Mouse (Mus musculus) heart, postnatal 0 days (tissue): ENCODE measurements at regions not wholly inside any gene's neighbourhood (a gene's known extent, or its start where the extent isn't known, plus 50 kb on each side); places are given as distances from the start of the nearest gene placed in this dataset.

Experiments used
- ATAC-seq: fragments of 200-750 bp; cut with Nextera tagmentation; 2 replicates; pipeline ENCODE4 v1.8.0; 2017; ENCODE audit warnings: low read depth, moderate number of reproducible peaks, moderate library complexity; ENCODE audit not compliant: insufficient read depth
- DNase-seq: peaks from one replicate; pipeline ENCODE4 v3.0.0-alpha.2; 2016; ENCODE audit warnings: low spot score
- H3K27ac ChIP-seq: fragments of 300-500 bp; sonication (generic); 2 replicates; pipeline ENCODE4 v1.5.1; 2014; ENCODE audit warnings: low read depth, mild to moderate bottlenecking
- H3K27me3 ChIP-seq: fragments of 300-500 bp; sonication (generic); 2 replicates; pipeline ENCODE4 v1.6.1; 2014; ENCODE audit warnings: low read length, mixed read lengths; ENCODE audit not compliant: control insufficient read depth, insufficient read depth
- H3K36me3 ChIP-seq: fragments of 300-500 bp; sonication (generic); replicated peaks from 2 replicates; pipeline ENCODE4 v1.6.1; 2014; ENCODE audit warnings: low read length, mixed read lengths; ENCODE audit not compliant: control insufficient read depth, insufficient read depth
- H3K4me1 ChIP-seq: fragments of 300-500 bp; sonication (generic); 2 replicates; pipeline ENCODE4 v1.6.1; 2014; ENCODE audit warnings: antibody characterized with exemption; ENCODE audit not compliant: control insufficient read depth, insufficient read depth
- H3K4me2 ChIP-seq: fragments of 300-500 bp; sonication (generic); 2 replicates; pipeline ENCODE4 v1.6.1; 2014; ENCODE audit warnings: low read depth, mild to moderate bottlenecking, low read length, moderate library complexity
- H3K4me3 ChIP-seq: fragments of 300-500 bp; sonication (generic); 2 replicates; pipeline ENCODE4 v1.5.1; 2014; ENCODE audit warnings: low read depth, low read length
- H3K9ac ChIP-seq: fragments of 300-500 bp; sonication (generic); replicated peaks from 2 replicates; pipeline ENCODE4 v1.6.1; 2014; ENCODE audit warnings: low read depth, low read length, mixed read lengths
- H3K9me3 ChIP-seq: fragments of 300-500 bp; sonication (generic); replicated peaks from 2 replicates; pipeline ENCODE4 v1.6.1; 2016; ENCODE audit warnings: low read length; ENCODE audit not compliant: control insufficient read depth
- CTCF ChIP-seq: IDR thresholded peaks from 2 replicates; pipeline ENCODE4 v1.5.1; 2016; ENCODE audit warnings: antibody characterized with exemption, control low read depth, low read depth
- EP300 ChIP-seq: IDR thresholded peaks from 2 replicates; pipeline ENCODE4 v1.6.1; 2016; ENCODE audit warnings: antibody characterized with exemption, low read depth
- WGBS: fragments of 180-500 bp; shearing (Covaris S2); extraction: QIAGEN DNeasy Blood & Tissue Kit; methylation state at CpG from one replicate; pipeline ENCODE4 v1.1.7; 2014; 5-methylcytosine and 5-hydroxymethylcytosine counted together

DNA sequence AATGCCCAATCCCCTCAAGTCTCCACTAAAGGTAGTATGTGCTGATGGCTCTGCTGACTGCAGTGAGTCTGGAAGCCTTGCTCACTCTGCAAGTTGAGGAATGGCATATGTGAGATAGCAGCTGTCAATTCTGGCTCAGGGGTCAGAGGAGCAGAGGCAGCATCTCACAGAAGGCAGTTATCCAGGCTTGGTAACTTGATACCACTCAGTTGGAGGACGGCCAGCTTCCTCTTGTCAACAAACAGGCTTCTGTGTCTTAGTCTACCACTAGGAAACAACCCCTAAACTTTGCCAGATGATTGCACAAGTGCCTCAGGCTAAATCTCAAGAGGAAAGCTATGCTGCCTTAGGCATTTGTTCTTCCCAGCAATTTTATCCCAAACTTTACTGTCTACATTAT is 55.7 kb upstream of the Gabre start:
- WGBS = 20% methylated on average over 1 of the region's 1 CpGs
- peak; percentile 49; the same call in 1 of the 2 replicates for ATAC-seq

DNA sequence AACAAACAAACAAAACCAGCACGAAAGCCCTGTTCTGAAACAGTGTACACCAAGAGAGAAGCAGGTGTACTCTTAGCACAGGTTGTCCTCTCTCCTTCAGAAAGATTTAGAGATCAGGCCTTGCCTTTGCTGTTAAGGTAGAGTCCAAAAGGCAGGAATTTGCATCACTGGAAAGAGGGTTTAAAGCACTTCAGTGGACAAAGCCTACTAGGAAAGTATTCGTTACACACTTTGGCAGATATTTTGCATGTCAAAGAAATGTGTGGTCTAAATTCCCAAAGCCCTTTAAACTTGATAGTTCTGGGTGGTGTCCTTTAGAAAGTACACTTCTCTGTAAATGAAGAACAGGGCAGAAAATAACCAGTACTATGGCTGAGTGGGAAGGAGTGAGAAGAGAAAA is 54.2 kb upstream of the Gabre start:
- Histone ChIP-seq H3K4me3 (no peak overlapping the region), H3K4me1 (no peaks in the 10 kb centered on the region), H3K4me2 (no peak overlapping the region), H3K9me3 (no peaks in the 10 kb centered on the region), H3K9ac (no peak overlapping the region), H3K27me3 (no peaks in the 10 kb centered on the region), H3K36me3 (no peaks in the 10 kb centered on the region), H3K27ac (no peak overlapping the region)
- DNase-seq (no peak), ATAC-seq (no peak)
- WGBS = 61% methylated on average over 2 of the region's 2 CpGs
- TF ChIP-seq CTCF (no peak), EP300 (no peak)

More for the DNA sequence above, 55.7 kb upstream of the Gabre start:
- no peak overlapping the region for H3K9ac ChIP-seq
- DNase-seq = peak; percentile 30
- no peaks in the 10 kb centered on the region for H3K27me3 ChIP-seq
- no peak overlapping the region for H3K27ac ChIP-seq
- no peak overlapping the region for H3K4me3 ChIP-seq
- no peaks in the 10 kb centered on the region for H3K36me3 ChIP-seq
- H3K9me3 ChIP-seq = no peaks in the 10 kb centered on the region
- no peaks in the 10 kb centered on the region for H3K4me1 ChIP-seq
- no peak overlapping the region for H3K4me2 ChIP-seq
- no peak for TF ChIP-seq CTCF
- no peak for TF ChIP-seq EP300
